Mouse (Mus musculus) limb, embryonic 13.5 days (tissue): ENCODE data around the gene Terf2. TPM values are rescaled to one million over a fixed set of nuclear protein-coding genes. Genes with fewer than 3 reads are reported as not detected.

Source experiments
- microRNA-seq: library from miRNA; unstranded; fragments of <30 nt; microRNA quantifications from one replicate; pipeline ENCODE4, GENCODE M21; 2016
- polyA plus RNA-seq: library from polyadenylated mRNA; unstranded; fragments of >200 nt; fragmentation: Nextera tagmentation; extraction: Ambion mirVana; gene quantifications from 2 replicates; pipeline ENCODE4 v1.2.1, GENCODE M21; 2015

Terf2 gene
- polyA plus RNA-seq, 1 experiment from 2014 or later = 23.5 TPM

Small RNAs within 50 kb of the gene (microRNA-seq; reads per million reads assigned to microRNA genes)
- 0.87 reads per million for gene Mir7075

Other genes starting within 250 kb of the Terf2 start
- 0.15 and 0.25 TPM in 2 replicates for gene Has3, start 226.3 kb downstream of the Terf2 start, polyA plus RNA-seq
- 68.4 and 69.9 TPM in 2 replicates for gene Utp4, start 202.9 kb downstream of the Terf2 start, polyA plus RNA-seq
- 16.4 and 17.7 TPM in 2 replicates for gene Sntb2, start 160.8 kb downstream of the Terf2 start, polyA plus RNA-seq
- gene Vps4a, start 65.3 kb downstream of the Terf2 start, polyA plus RNA-seq = 81.7 and 81.9 TPM in 2 replicates
- 51.0 and 55.6 TPM in 2 replicates for gene Pdf, start 47.9 kb downstream of the Terf2 start, polyA plus RNA-seq
- 37.5 and 40.8 TPM in 2 replicates for gene Cog8, start 39.9 kb downstream of the Terf2 start, polyA plus RNA-seq
- 99.9 and 104 TPM in 2 replicates for gene Nip7, start 39.7 kb downstream of the Terf2 start, polyA plus RNA-seq
- not detected in 2 replicates for gene Tmed6, start 30.9 kb downstream of the Terf2 start, polyA plus RNA-seq
- gene Cyb5b, start 54.1 kb upstream of the Terf2 start, polyA plus RNA-seq = 71.9 and 77.0 TPM in 2 replicates
- 21.4 and 22.5 TPM in 2 replicates for gene Nfat5, start 196.9 kb upstream of the Terf2 start, polyA plus RNA-seq